Mouse (Mus musculus) cerebellum, adult 2 months (tissue): ENCODE results near the gene Yipf3. TPM values are rescaled to one million over a fixed set of nuclear protein-coding genes. Genes with fewer than 3 reads are reported as not detected.

Source experiments
- DNase-seq, 2 experiments: peaks; one replicate each; pipeline ENCODE4 v3.0.0; 2021
- H3K27ac ChIP-seq: fragments of 200-500 bp; 2 replicates; pipeline ENCODE4 v1.5.1; 2012; ENCODE audit warnings: low read length, control low read depth, inconsistent platforms; ENCODE audit not compliant: insufficient read depth
- H3K27me3 ChIP-seq: fragments of 200-500 bp; 2 replicates; pipeline ENCODE4 v1.6.1; 2012; ENCODE audit warnings: inconsistent platforms, mild to moderate bottlenecking, low read length, moderate library complexity; ENCODE audit not compliant: control insufficient read depth, insufficient read depth
- H3K4me1 ChIP-seq: fragments of 200-500 bp; 2 replicates; pipeline ENCODE4 v1.6.1; 2011; ENCODE audit warnings: low read length; ENCODE audit not compliant: control insufficient read depth, insufficient read depth
- H3K4me3 ChIP-seq: fragments of 200-500 bp; replicated peaks from 2 replicates; pipeline ENCODE3; 2011; ENCODE audit warnings: mild to moderate bottlenecking, low read depth, low read length, control low read depth; ENCODE audit not compliant: insufficient read depth
- CTCF ChIP-seq: fragments of 200-500 bp; IDR thresholded peaks from 2 replicates; pipeline ENCODE4 v1.5.1; 2011; ENCODE audit warnings: low read depth, mild to moderate bottlenecking, control low read depth, low read length, moderate library complexity, borderline replicate concordance; ENCODE audit not compliant: insufficient read depth
- POLR2A ChIP-seq: fragments of 200-500 bp; IDR thresholded peaks from 2 replicates; pipeline ENCODE4 v1.6.1; 2011; ENCODE audit warnings: low read length, control low read depth, borderline replicate concordance; ENCODE audit not compliant: insufficient read depth
- WGBS: fragments of 180-500 bp; shearing (Covaris S2); methylation state at CpG from one replicate; pipeline ENCODE4 v1.1.7; 2018; 5-methylcytosine and 5-hydroxymethylcytosine counted together
- polyA plus RNA-seq: library from polyadenylated mRNA; depleted of rRNA; stranded (reverse); fragments of >200 nt; gene quantifications from 2 replicates; pipeline ENCODE4 v1.2.3, GENCODE M21; 2012

Gene Yipf3
- polyA plus RNA-seq, 1 experiment, result 111 TPM

- 60% methylated on average over 30 of the region's 30 CpGs for WGBS
- peak in 1 of 2 experiments; percentile 16 for DNase-seq
- peaks cover 10% of the 10 kb centered on the region for H3K4me1 ChIP-seq
- no peak for TF ChIP-seq POLR2A
- no peak for TF ChIP-seq CTCF
- H3K27ac ChIP-seq, result no peak overlapping the region
- H3K27me3 ChIP-seq, result no peaks in the 10 kb centered on the region
- H3K4me3 ChIP-seq, result no peak overlapping the region
Measured at GRCm38 (mm10) chr17:46258279-46259053, 10.6 kb downstream of the Yipf3 start.

GRCm38 (mm10) chr17:46259675-46260074 lies 11.8 kb downstream of the Yipf3 start:
- no peak overlapping the region for H3K27ac ChIP-seq
- 85% methylated on average over 17 of the region's 17 CpGs for WGBS
- peaks cover 6% of the 10 kb centered on the region; the same call in 1 of the 2 replicates for H3K4me1 ChIP-seq
- no peak overlapping the region for H3K4me3 ChIP-seq
- no peak for DNase-seq
- no peak for TF ChIP-seq CTCF
- no peak for TF ChIP-seq POLR2A
- H3K27me3 ChIP-seq, result no peaks in the 10 kb centered on the region

- DNase-seq, result no peak
- 73% methylated on average over 5 of the region's 5 CpGs for WGBS
- Histone ChIP-seq H3K27me3 (no peaks in the 10 kb centered on the region), H3K27ac (no peak overlapping the region), H3K4me1 (no peaks in the 10 kb centered on the region), H3K4me3 (no peak overlapping the region)
- TF ChIP-seq POLR2A (no peak), CTCF (no peak)
Measured at GRCm38 (mm10) chr17:46262201-46262694, 14.4 kb downstream of the Yipf3 start.

- 30% methylated on average over 12 of the region's 12 CpGs for WGBS
- DNase-seq, result no peak
- TF ChIP-seq CTCF (no peak), POLR2A (no peak)
- Histone ChIP-seq H3K27ac (no peak overlapping the region), H3K4me1 (no peaks in the 10 kb centered on the region), H3K4me3 (no peak overlapping the region), H3K27me3 (no peaks in the 10 kb centered on the region)
Measured at GRCm38 (mm10) chr17:46265502-46265901, 17.6 kb downstream of the Yipf3 start.

- H3K4me1 ChIP-seq, result no peaks in the 10 kb centered on the region
- TF ChIP-seq CTCF (peak; percentile 87), POLR2A (no peak)
- no peaks in the 10 kb centered on the region for H3K27me3 ChIP-seq
- 18% methylated on average over 14 of the region's 14 CpGs for WGBS
- DNase-seq, result peak; percentile 87 to 89
- H3K27ac ChIP-seq, result no peak overlapping the region
- H3K4me3 ChIP-seq, result no peak overlapping the region
Measured at GRCm38 (mm10) chr17:46265918-46266618, 18.2 kb downstream of the Yipf3 start.

- whole genome bisulfite sequencing, result 74% methylated on average over 6 of the region's 6 CpGs
- H3K4me1 ChIP-seq, result no peaks in the 10 kb centered on the region
- no peaks in the 10 kb centered on the region for H3K27me3 ChIP-seq
- H3K27ac ChIP-seq, result no peak overlapping the region
- TF ChIP-seq CTCF (no peak), POLR2A (no peak)
- DNase-seq, result no peak
- H3K4me3 ChIP-seq, result no peak overlapping the region
Measured at GRCm38 (mm10) chr17:46266986-46267385, 19.1 kb downstream of the Yipf3 start.

- no peak overlapping the region for H3K4me3 ChIP-seq
- no peaks in the 10 kb centered on the region for H3K27me3 ChIP-seq
- WGBS, result 84% methylated on average over 7 of the region's 7 CpGs
- DNase-seq, result no peak
- TF ChIP-seq POLR2A (no peak), CTCF (no peak)
- H3K4me1 ChIP-seq, result no peaks in the 10 kb centered on the region
- no peak overlapping the region for H3K27ac ChIP-seq
Measured at GRCm38 (mm10) chr17:46267511-46267910, 19.6 kb downstream of the Yipf3 start.
